Mouse (Mus musculus): ENCODE results near the gene Rsph6a. TPM values are rescaled to one million over a fixed set of nuclear protein-coding genes. Genes with fewer than 3 reads are reported as not detected.
A peak's percentile ranks its signal among the peaks of the same experiment; 100 is the strongest.

Gene Rsph6a
- polyA plus RNA-seq, 1 experiment from 2014 or later, result not detected

DNA sequence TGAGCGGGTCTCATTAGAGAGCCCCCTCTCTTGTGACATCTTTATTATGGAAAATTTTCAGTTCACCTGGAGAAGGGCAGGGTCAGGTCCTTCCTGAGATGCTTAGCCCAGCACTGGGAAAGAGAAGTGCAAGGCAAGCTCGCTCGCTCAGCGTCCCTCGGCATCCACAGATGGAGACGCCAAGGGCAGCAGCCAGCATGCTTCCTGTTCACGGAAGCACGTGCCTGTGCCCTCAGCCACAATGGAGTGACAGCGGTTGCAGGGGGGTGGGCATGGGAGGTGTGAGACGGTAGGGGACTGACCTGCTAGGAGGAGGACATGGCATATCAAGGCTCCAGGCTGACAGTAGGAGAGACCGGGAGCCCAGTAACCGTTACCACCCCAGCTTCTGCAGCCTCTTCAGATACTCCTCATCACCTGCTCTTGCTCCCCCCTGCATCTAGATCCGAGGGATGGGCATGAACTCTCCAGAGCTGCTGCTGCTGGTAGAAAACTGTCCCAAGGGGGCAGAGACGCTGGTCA, 6.4 kb upstream of the Rsph6a start:
- Histone ChIP-seq H3K27ac (no peak overlapping the region), H3K9ac (no peak overlapping the region), H3K36me3 (peaks cover 100% of the 10 kb centered on the region), H3K27me3 (no peaks in the 10 kb centered on the region), H3K4me2 (no peak overlapping the region), H3K4me1 (replicated peaks) (no peaks in the 10 kb centered on the region), H3K4me3 (replicated peaks) (no peak overlapping the region), H3K9me3 (replicated peaks) (no peaks in the 10 kb centered on the region)
- 77% methylated on average over 14 of the region's 14 CpGs for WGBS (ENCODE audit: insufficient replicate concordance)
- ATAC-seq (ENCODE audit: low read depth), result no peak
- no peak for DNase-seq

DNA sequence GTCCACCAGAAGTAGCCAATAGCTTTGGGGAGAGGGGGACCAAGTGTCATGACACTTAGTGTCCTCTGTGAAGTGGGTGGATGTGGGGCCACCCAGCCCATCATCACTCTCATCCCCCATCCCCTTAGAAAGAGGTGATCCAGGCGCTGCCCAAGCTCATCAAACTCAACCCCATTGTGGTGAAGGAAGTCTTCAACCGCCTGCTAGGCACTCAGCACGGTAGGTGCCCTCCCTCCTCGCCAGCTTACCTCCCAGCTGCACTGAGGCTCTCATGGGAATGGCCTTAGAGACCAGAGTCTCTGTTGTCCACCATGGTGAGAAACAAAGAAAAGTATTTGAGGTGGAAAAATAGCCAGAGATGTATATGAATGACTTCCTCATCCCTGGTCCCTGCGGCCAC, 5.2 kb upstream of the Rsph6a start:
- H3K9me3 ChIP-seq (replicated peaks), result no peaks in the 10 kb centered on the region
- H3K27me3 ChIP-seq, result no peaks in the 10 kb centered on the region
- H3K27ac ChIP-seq, result no peak overlapping the region
- no peak overlapping the region for H3K4me3 ChIP-seq (replicated peaks)
- no peaks in the 10 kb centered on the region for H3K4me1 ChIP-seq (replicated peaks)
- WGBS (ENCODE audit: insufficient replicate concordance), result 81% methylated on average over 5 of the region's 5 CpGs
- ATAC-seq (ENCODE audit: low read depth) (no peak), DNase-seq (no peak)
- peaks cover 97% of the 10 kb centered on the region for H3K36me3 ChIP-seq
- no peak overlapping the region for H3K9ac ChIP-seq
- H3K4me2 ChIP-seq, result no peak overlapping the region

DNA sequence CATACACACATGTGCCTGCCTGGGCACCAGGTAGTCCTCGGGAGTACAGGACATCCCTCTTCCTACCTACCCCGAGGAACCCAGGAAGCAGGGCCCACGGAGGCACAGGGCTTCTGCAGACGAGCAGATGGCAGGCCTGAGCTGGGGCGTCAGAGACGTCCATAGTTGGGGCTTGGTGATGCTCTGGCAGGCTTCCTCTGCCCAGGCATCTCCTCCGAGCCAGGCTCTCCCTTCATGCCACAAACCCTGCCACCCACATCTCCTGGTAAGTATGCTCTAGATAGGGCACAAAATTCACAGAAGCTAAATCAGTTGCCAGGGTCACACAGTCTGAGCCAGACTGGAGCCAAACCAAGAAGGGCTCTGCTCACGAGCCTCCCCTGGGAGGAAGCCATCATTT, 4.3 kb upstream of the Rsph6a start:
- DNase-seq, result no peak
- Histone ChIP-seq H3K27me3 (no peaks in the 10 kb centered on the region), H3K27ac (no peak overlapping the region), H3K4me2 (no peak overlapping the region), H3K4me3 (replicated peaks) (no peak overlapping the region), H3K36me3 (peaks cover 91% of the 10 kb centered on the region), H3K9ac (no peak overlapping the region), H3K9me3 (replicated peaks) (no peaks in the 10 kb centered on the region), H3K4me1 (replicated peaks) (no peaks in the 10 kb centered on the region)
- 75% methylated on average over 8 of the region's 8 CpGs for WGBS (ENCODE audit: insufficient replicate concordance)
- no peak for ATAC-seq (ENCODE audit: low read depth)

DNA sequence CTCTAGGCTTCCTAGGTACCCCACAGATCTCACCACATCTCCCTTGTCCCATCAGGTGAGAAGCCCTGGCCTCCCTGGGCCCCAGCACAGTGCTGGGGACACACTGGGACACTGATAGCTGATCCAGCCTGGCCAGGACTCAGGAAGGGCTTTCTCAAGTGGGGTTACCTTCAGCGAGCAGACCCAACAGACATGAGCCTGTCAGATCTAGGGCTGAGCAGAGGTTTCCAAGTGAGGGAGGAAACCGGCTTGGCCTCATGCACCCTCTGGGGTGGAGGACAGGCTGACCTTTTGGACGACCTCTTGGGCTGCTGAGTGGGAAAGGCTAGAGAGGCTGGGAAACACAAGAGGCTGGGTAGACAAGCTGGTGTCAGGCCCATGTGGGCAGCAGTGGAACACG, 3.3 kb upstream of the Rsph6a start:
- H3K27me3 ChIP-seq, result no peaks in the 10 kb centered on the region
- no peak overlapping the region for H3K27ac ChIP-seq
- no peak for DNase-seq
- ATAC-seq (ENCODE audit: low read depth), result no peak
- 57% methylated on average over 4 of the region's 4 CpGs for WGBS (ENCODE audit: insufficient replicate concordance)
- H3K9me3 ChIP-seq (replicated peaks), result no peaks in the 10 kb centered on the region
- no peak overlapping the region for H3K9ac ChIP-seq
- H3K4me1 ChIP-seq (replicated peaks), result no peaks in the 10 kb centered on the region
- H3K4me2 ChIP-seq, result no peak overlapping the region
- peaks cover 87% of the 10 kb centered on the region for H3K36me3 ChIP-seq
- H3K4me3 ChIP-seq (replicated peaks), result no peak overlapping the region

DNA sequence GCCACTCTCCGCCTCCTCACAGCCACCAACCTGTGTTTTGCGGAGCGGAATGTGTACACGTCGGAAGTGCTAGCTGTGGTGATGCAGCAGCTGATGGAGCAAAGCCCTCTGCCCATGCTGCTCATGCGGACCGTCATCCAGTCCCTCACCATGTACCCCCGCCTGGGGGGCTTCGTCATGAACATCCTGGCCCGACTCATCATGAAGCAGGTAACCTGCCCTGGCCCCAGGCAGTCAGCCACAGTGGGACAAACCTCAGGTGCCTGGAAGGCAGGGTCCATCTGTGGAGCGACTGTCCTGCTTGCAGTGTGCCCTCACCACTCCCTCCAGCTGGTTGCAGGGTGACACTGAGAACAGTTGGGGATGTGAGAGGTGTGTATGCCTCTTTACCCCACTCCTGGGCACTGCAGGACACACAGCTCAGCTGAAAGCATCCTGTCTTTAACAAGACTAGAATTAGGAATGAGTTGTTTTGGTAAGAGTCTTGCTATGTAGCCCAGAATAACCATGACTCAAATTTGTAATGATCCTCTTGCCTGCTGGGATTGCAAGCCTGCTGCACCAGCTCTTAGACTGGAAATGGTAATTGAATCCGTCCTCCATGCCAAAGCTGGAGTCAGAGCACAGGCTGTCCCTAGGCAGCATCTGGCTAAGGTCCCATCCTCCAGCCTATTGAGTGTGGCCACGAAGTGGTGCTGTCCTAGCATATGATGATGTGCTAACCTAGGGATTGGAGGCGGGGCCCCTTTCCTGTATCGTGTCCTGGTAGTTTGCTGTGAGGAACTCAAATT, 1.9 kb upstream of the Rsph6a start:
- DNase-seq (no peak), ATAC-seq (ENCODE audit: low read depth) (no peak)
- WGBS (ENCODE audit: insufficient replicate concordance), result 78% methylated on average over 15 of the region's 15 CpGs
- H3K9me3 ChIP-seq (replicated peaks), result 0 out of 2 replicates have a peak, but pooled peaks cover 4% of the 10 kb centered on the region
- H3K4me1 ChIP-seq (replicated peaks), result no peaks in the 10 kb centered on the region
- H3K27ac ChIP-seq, result no peak overlapping the region
- H3K27me3 ChIP-seq, result no peaks in the 10 kb centered on the region
- no peak overlapping the region for H3K4me2 ChIP-seq
- no peak overlapping the region for H3K4me3 ChIP-seq (replicated peaks)
- peaks cover 73% of the 10 kb centered on the region for H3K36me3 ChIP-seq
- H3K9ac ChIP-seq, result no peak overlapping the region

DNA sequence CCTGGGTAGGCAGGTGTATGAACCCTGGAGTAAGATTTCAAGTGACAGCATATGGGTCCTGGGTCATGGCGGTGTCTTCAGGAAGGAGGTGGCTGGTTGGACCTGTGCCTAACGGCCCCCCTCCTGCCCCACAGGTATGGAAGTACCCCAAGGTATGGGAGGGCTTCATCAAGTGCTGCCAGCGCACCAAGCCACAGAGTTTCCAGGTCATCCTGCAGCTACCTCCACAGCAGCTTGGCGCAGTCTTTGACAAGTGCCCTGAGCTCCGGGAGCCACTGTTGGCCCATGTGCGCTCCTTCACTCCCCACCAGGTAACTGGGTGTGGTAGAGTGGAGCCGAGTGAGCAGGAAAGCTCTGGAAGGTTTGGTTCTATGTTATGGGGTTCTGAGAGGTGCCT, 1.4 kb upstream of the Rsph6a start:
- ATAC-seq (ENCODE audit: low read depth) (no peak), DNase-seq (no peak)
- Histone ChIP-seq H3K9me3 (replicated peaks) (0 out of 2 replicates have a peak, but pooled peaks cover 4% of the 10 kb centered on the region), H3K36me3 (peaks cover 67% of the 10 kb centered on the region), H3K9ac (no peak overlapping the region), H3K4me1 (replicated peaks) (no peaks in the 10 kb centered on the region), H3K27me3 (no peaks in the 10 kb centered on the region), H3K27ac (no peak overlapping the region), H3K4me3 (replicated peaks) (no peak overlapping the region), H3K4me2 (no peak overlapping the region)
- 83% methylated on average over 7 of the region's 7 CpGs for WGBS (ENCODE audit: insufficient replicate concordance)

DNA sequence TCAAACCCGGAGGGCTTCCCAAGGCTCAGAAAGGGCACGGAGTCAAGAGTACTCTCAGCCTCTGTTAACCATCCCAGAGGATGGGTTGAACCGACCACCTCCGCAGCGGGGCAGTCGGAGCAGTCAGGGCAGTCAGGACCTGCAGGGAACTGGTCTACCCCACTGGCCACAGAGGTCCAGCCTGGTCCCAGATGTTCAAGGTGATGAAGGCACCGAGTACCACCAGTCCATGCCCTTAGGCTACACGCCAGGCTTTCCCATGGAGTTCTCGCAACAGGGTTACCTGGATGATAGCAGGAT, 237 bp downstream of the Rsph6a start:
- Histone ChIP-seq H3K27ac (no peak overlapping the region), H3K36me3 (peaks cover 51% of the 10 kb centered on the region), H3K27me3 (no peaks in the 10 kb centered on the region; the same call in 1 of the 2 replicates), H3K4me2 (no peak overlapping the region), H3K9ac (no peak overlapping the region), H3K4me3 (replicated peaks) (no peak overlapping the region), H3K4me1 (replicated peaks) (no peaks in the 10 kb centered on the region), H3K9me3 (replicated peaks) (0 out of 2 replicates have a peak, but pooled peaks cover 4% of the 10 kb centered on the region)
- 78% methylated on average over 9 of the region's 9 CpGs for WGBS (ENCODE audit: insufficient replicate concordance)
- DNase-seq, result no peak
- ATAC-seq (ENCODE audit: low read depth), result 0 out of 2 replicates have a peak, but pooled peaks have one; percentile 10

DNA sequence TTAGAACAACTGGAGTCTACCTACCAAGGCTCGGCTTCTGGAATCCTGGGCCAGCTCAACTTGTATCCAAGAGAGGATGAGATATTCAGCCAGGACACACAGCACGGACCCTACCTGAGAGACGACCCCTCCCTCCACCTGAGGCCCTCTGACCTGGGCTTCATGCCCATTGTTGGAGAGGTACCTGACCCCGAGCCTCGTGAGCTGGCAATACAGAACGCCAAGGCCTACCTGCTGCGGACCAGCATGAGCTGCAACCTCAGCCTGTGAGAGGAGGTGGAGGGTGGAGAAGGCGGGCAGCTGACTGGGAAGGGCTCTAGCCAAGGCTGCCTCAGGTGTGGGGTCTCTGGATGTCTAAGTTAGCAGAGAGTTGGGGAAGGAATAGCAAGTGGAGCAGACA, 618 bp downstream of the Rsph6a start:
- Histone ChIP-seq H3K36me3 (peaks cover 47% of the 10 kb centered on the region), H3K4me3 (replicated peaks) (no peak overlapping the region), H3K27me3 (no peaks in the 10 kb centered on the region; the same call in 1 of the 2 replicates), H3K27ac (no peak overlapping the region), H3K9ac (no peak overlapping the region), H3K9me3 (replicated peaks) (0 out of 2 replicates have a peak, but pooled peaks cover 4% of the 10 kb centered on the region), H3K4me2 (no peak overlapping the region), H3K4me1 (replicated peaks) (no peaks in the 10 kb centered on the region)
- 80% methylated on average over 8 of the region's 8 CpGs for WGBS (ENCODE audit: insufficient replicate concordance)
- no peak for ATAC-seq (ENCODE audit: low read depth)
- no peak for DNase-seq

DNA sequence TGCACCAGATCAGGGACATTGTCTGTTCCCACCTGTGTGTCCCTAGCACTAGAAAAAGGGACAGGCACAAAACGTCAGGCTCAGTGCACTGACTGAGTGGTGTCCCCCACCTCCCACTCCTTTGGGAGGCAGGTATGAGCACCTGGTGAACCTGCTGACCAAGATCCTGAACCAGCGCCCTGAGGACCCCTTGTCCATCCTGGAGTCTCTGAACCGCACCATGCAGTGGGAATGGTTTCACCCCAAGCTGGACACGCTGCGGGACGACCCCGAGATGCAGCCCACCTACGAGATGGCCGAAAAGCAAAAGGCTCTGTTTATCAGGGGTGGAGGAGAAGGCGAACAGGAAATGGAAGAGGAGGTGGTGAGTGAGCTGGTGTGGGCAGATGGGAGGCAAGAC, 2.9 kb downstream of the Rsph6a start:
- peaks cover 4% of the 10 kb centered on the region for H3K27me3 ChIP-seq
- no peak for ATAC-seq (ENCODE audit: low read depth)
- no peak overlapping the region for H3K4me2 ChIP-seq
- no peak overlapping the region for H3K4me3 ChIP-seq (replicated peaks)
- 0 out of 2 replicates have a peak, but pooled peaks cover 4% of the 10 kb centered on the region for H3K9me3 ChIP-seq (replicated peaks)
- 71% methylated on average over 10 of the region's 10 CpGs for WGBS (ENCODE audit: insufficient replicate concordance)
- H3K4me1 ChIP-seq (replicated peaks), result no peaks in the 10 kb centered on the region
- H3K27ac ChIP-seq, result no peak overlapping the region
- no peak for DNase-seq
- peaks cover 24% of the 10 kb centered on the region for H3K36me3 ChIP-seq
- no peak overlapping the region for H3K9ac ChIP-seq

DNA sequence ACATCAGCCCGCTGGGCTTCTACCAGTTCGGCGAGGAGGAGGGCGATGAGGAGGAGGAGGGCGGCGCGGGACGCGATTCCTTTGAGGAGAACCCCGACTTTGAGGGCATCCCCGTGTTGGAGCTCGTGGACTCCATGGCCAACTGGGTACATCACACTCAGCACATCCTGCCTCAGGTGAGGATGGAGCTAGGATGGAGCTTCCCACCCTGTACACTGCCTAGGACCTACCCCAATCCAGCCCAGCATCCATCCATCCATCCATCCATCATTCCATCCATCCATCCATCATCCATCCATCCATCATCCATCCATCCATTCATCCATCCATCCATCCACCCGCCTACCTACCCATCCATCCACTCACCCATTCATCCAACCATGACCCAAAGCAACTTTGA, 11.4 kb downstream of the Rsph6a start:
- H3K27ac ChIP-seq, result no peak overlapping the region
- H3K4me3 ChIP-seq (replicated peaks), result no peak overlapping the region
- no peak overlapping the region for H3K9ac ChIP-seq
- ATAC-seq (ENCODE audit: low read depth) (no peak), DNase-seq (no peak)
- H3K4me2 ChIP-seq, result no peak overlapping the region
- H3K27me3 ChIP-seq, result peaks cover 60% of the 10 kb centered on the region
- H3K9me3 ChIP-seq (replicated peaks), result no peaks in the 10 kb centered on the region
- no peaks in the 10 kb centered on the region for H3K36me3 ChIP-seq
- peaks cover 4% of the 10 kb centered on the region for H3K4me1 ChIP-seq (replicated peaks)
- WGBS (ENCODE audit: insufficient replicate concordance), result 48% methylated on average over 13 of the region's 13 CpGs

DNA sequence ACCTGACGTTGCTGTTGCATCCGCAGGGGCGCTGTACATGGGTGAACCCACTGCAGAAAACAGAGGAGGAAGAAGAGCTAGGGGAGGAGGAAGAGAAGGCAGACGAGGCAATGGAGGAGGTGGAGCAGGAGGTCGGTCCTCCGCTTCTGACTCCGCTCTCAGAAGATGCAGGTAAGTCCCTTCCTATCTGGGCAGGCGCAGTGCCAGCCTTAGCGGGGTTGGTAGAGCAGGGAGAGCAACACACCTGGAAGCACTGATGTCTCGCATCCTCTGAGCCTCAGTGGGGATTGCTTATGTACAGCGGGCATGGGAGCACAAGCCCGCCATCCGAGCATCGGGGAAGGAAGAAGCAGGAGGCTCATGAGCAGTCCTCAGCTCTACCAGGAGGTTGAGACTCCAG, 12.6 kb downstream of the Rsph6a start:
- ATAC-seq (ENCODE audit: low read depth), result no peak
- Histone ChIP-seq H3K4me3 (replicated peaks) (no peak overlapping the region), H3K27me3 (peaks cover 60% of the 10 kb centered on the region)

DNA sequence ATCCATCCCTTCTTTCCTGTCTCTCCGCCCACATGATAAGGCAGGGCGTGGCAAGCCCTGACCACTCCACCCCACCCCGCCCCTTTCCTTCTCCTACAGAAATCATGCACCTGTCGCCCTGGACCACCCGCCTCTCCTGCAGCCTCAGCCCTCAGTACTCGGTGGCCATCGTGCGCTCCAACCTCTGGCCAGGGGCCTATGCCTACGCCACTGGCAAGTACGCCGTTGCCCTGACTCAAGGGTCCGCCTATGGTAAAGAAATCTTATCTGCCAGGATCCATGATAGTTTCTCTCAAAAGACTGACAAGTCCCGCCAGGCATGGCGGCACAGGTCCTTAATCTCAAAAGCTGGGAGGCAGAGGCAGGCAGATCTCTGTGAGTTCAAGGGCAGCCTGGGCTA, 13.4 kb downstream of the Rsph6a start:
- no peak for ATAC-seq (ENCODE audit: low read depth)
- Histone ChIP-seq H3K36me3 (no peaks in the 10 kb centered on the region), H3K4me2 (no peak overlapping the region), H3K9ac (no peak overlapping the region), H3K4me3 (replicated peaks) (no peak overlapping the region), H3K4me1 (replicated peaks) (peaks cover 4% of the 10 kb centered on the region), H3K9me3 (replicated peaks) (no peaks in the 10 kb centered on the region), H3K27ac (no peak overlapping the region), H3K27me3 (peaks cover 59% of the 10 kb centered on the region)
- 51% methylated on average over 12 of the region's 14 CpGs for WGBS (ENCODE audit: insufficient replicate concordance)
- no peak for DNase-seq

More for the DNA sequence above, 12.6 kb downstream of the Rsph6a start:
- Histone ChIP-seq H3K4me1 (replicated peaks) (peaks cover 4% of the 10 kb centered on the region), H3K4me2 (no peak overlapping the region), H3K9ac (no peak overlapping the region), H3K9me3 (replicated peaks) (no peaks in the 10 kb centered on the region), H3K27ac (no peak overlapping the region), H3K36me3 (no peaks in the 10 kb centered on the region)
- DNase-seq, result no peak
- 30% methylated on average over 14 of the region's 14 CpGs for WGBS (ENCODE audit: insufficient replicate concordance)

Data from liver, embryonic 13.5 days (tissue).